Mouse (Mus musculus) kidney, embryonic 15.5 days (tissue): ENCODE measurements around the gene Zfp334. TPM values are rescaled to one million over a fixed set of nuclear protein-coding genes. Genes with fewer than 3 reads are reported as not detected.

Source experiments
- ATAC-seq: fragments of 200-750 bp; cut with Nextera tagmentation; replicated peaks from 2 replicates; pipeline ENCODE4 v1.8.0; 2017; ENCODE audit warnings: moderate TSS enrichment; ENCODE audit not compliant: low FRiP score
- H3K27ac ChIP-seq: fragments of 300-500 bp; sonication (generic); 2 replicates; pipeline ENCODE4 v1.5.1; 2015; ENCODE audit warnings: mild to moderate bottlenecking, inconsistent platforms
- H3K27me3 ChIP-seq: fragments of 300-500 bp; sonication (generic); 2 replicates; pipeline ENCODE4 v1.6.1; 2015; ENCODE audit warnings: inconsistent platforms
- H3K36me3 ChIP-seq: fragments of 300-500 bp; sonication (generic); 2 replicates; pipeline ENCODE4 v1.6.1; 2015; ENCODE audit warnings: inconsistent platforms
- H3K4me1 ChIP-seq: fragments of 300-500 bp; sonication (generic); 2 replicates; pipeline ENCODE4 v1.6.1; 2015; ENCODE audit warnings: inconsistent platforms
- H3K4me2 ChIP-seq: fragments of 300-500 bp; sonication (generic); 2 replicates; pipeline ENCODE4 v1.6.1; 2015; ENCODE audit warnings: moderate library complexity, mild to moderate bottlenecking, inconsistent platforms
- H3K4me3 ChIP-seq: fragments of 300-500 bp; sonication (generic); replicated peaks from 2 replicates; pipeline ENCODE4 v1.5.1; 2015; ENCODE audit warnings: mild to moderate bottlenecking, inconsistent platforms
- H3K9ac ChIP-seq: fragments of 300-500 bp; sonication (generic); 2 replicates; pipeline ENCODE4 v1.6.1; 2015; ENCODE audit warnings: mild to moderate bottlenecking, inconsistent platforms
- H3K9me3 ChIP-seq: fragments of 300-500 bp; sonication (generic); replicated peaks from 2 replicates; pipeline ENCODE4 v1.6.1; 2016; ENCODE audit warnings: inconsistent platforms
- WGBS: fragments of 180-500 bp; shearing (Covaris S2); methylation state at CpG from one replicate; pipeline ENCODE4 v1.1.7; 2015; ENCODE audit warnings: mixed read lengths; 5-methylcytosine and 5-hydroxymethylcytosine counted together
- polyA plus RNA-seq: library from polyadenylated mRNA; unstranded; fragments of >200 nt; fragmentation: Nextera tagmentation; extraction: Ambion mirVana; gene quantifications from 2 replicates; pipeline ENCODE4 v1.2.1, GENCODE M21; 2015

Gene Zfp334
- polyA plus RNA-seq, 1 experiment from 2014 or later, result 9.1 TPM

GRCm38 (mm10) chr2:165370348-165370747 is 17.7 kb downstream of the Zfp334 start:
- Histone ChIP-seq H3K27ac (no peak overlapping the region), H3K4me2 (no peak overlapping the region), H3K4me1 (peaks cover 22% of the 10 kb centered on the region), H3K4me3 (no peak overlapping the region), H3K27me3 (peaks cover 20% of the 10 kb centered on the region), H3K9ac (no peak overlapping the region), H3K36me3 (peaks cover 13% of the 10 kb centered on the region), H3K9me3 (no peaks in the 10 kb centered on the region)
- WGBS, result 79% methylated on average over 3 of the region's 3 CpGs
- no peak for ATAC-seq

GRCm38 (mm10) chr2:165368496-165368895 is 19.6 kb downstream of the Zfp334 start, which contains the start of gene Zfp663:
TSS of gene Zfp663 (minus strand) at chr2:165368729.
- Histone ChIP-seq H3K27me3 (peaks cover 31% of the 10 kb centered on the region), H3K4me3 (peak within 1 kb of the TSS; percentile 38), H3K4me2 (peak within 1 kb of the TSS; percentile 67), H3K36me3 (no peaks in the 10 kb centered on the region), H3K9ac (no peak within 1 kb of the TSS), H3K9me3 (no peaks in the 10 kb centered on the region), H3K27ac (peak within 1 kb of the TSS; percentile 71), H3K4me1 (peaks cover 33% of the 10 kb centered on the region)
- WGBS, result under 1% methylated on average over 27 of the region's 27 CpGs
- ATAC-seq, result no peak

- ATAC-seq, result no peak
- 1% methylated on average over 13 of the region's 13 CpGs for WGBS
These were observed 20.1 kb downstream of the Zfp334 start for GRCm38 (mm10) chr2:165367868-165368439.

GRCm38 (mm10) chr2:165367047-165367520 is 21.0 kb downstream of the Zfp334 start:
- WGBS, result 14% methylated on average over 5 of the region's 8 CpGs
- peak; percentile 59 for ATAC-seq
- peak overlapping the region; percentile 48 for H3K4me2 ChIP-seq
- H3K27ac ChIP-seq, result peak overlapping the region; percentile 72
- H3K27me3 ChIP-seq, result peaks cover 44% of the 10 kb centered on the region
- H3K36me3 ChIP-seq, result no peaks in the 10 kb centered on the region
- H3K4me1 ChIP-seq, result peaks cover 33% of the 10 kb centered on the region
- H3K9me3 ChIP-seq, result no peaks in the 10 kb centered on the region
- peak overlapping the region; percentile 17; the same call in 1 of the 2 replicates for H3K9ac ChIP-seq
- peak overlapping the region; percentile 19; the same call in 1 of the 2 replicates for H3K4me3 ChIP-seq

More at GRCm38 (mm10) chr2:165367868-165368439, 20.1 kb downstream of the Zfp334 start:
- H3K4me3 ChIP-seq, result peak overlapping the region; percentile 38
- peaks cover 33% of the 10 kb centered on the region for H3K4me1 ChIP-seq
- no peaks in the 10 kb centered on the region for H3K36me3 ChIP-seq
- H3K9me3 ChIP-seq, result no peaks in the 10 kb centered on the region
- H3K27ac ChIP-seq, result peak overlapping the region; percentile 71; the same call in 1 of the 2 replicates
- H3K9ac ChIP-seq, result no peak overlapping the region
- peak overlapping the region; percentile 67 for H3K4me2 ChIP-seq
- peaks cover 36% of the 10 kb centered on the region for H3K27me3 ChIP-seq

- Histone ChIP-seq H3K4me2 (peak overlapping the region; percentile 46), H3K27ac (no peak overlapping the region), H3K4me3 (0 out of 2 replicates have a peak overlapping the region, but pooled peaks have one; percentile 11), H3K4me1 (peaks cover 33% of the 10 kb centered on the region), H3K9ac (0 out of 2 replicates have a peak overlapping the region, but pooled peaks have one; percentile 31), H3K27me3 (peaks cover 46% of the 10 kb centered on the region), H3K9me3 (no peaks in the 10 kb centered on the region), H3K36me3 (no peaks in the 10 kb centered on the region)
- 12% methylated on average over 21 of the region's 21 CpGs for WGBS
- no peak for ATAC-seq
These were observed 23.5 kb downstream of the Zfp334 start for GRCm38 (mm10) chr2:165364334-165365091.

- 91% methylated on average over 6 of the region's 6 CpGs for WGBS
- H3K36me3 ChIP-seq, result no peaks in the 10 kb centered on the region
- H3K9me3 ChIP-seq, result no peaks in the 10 kb centered on the region
- H3K4me2 ChIP-seq, result no peak overlapping the region
- no peak overlapping the region for H3K9ac ChIP-seq
- H3K27ac ChIP-seq, result no peak overlapping the region
- no peak for ATAC-seq
- peaks cover 28% of the 10 kb centered on the region for H3K4me1 ChIP-seq
- H3K4me3 ChIP-seq, result no peak overlapping the region
- peaks cover 38% of the 10 kb centered on the region for H3K27me3 ChIP-seq
These were observed 24.8 kb downstream of the Zfp334 start for GRCm38 (mm10) chr2:165363282-165363681.

GRCm38 (mm10) chr2:165360861-165361260 is 27.2 kb downstream of the Zfp334 start:
- H3K36me3 ChIP-seq, result no peaks in the 10 kb centered on the region
- H3K4me3 ChIP-seq, result no peak overlapping the region
- H3K4me1 ChIP-seq, result peaks cover 11% of the 10 kb centered on the region
- H3K9ac ChIP-seq, result no peak overlapping the region
- peaks cover 31% of the 10 kb centered on the region; the same call in 1 of the 2 replicates for H3K27me3 ChIP-seq
- H3K9me3 ChIP-seq, result no peaks in the 10 kb centered on the region
- no peak overlapping the region for H3K4me2 ChIP-seq
- 0% methylated on average over 1 of the region's 1 CpGs for WGBS
- ATAC-seq, result 0 out of 2 replicates have a peak, but pooled peaks have one; percentile 36
- no peak overlapping the region for H3K27ac ChIP-seq

- Histone ChIP-seq H3K36me3 (no peaks in the 10 kb centered on the region), H3K27ac (no peak overlapping the region), H3K9ac (no peak overlapping the region), H3K4me1 (peaks cover 8% of the 10 kb centered on the region; the same call in 1 of the 2 replicates), H3K9me3 (0 out of 2 replicates have a peak, but pooled peaks cover 5% of the 10 kb centered on the region), H3K4me2 (no peak overlapping the region), H3K4me3 (no peak overlapping the region), H3K27me3 (no peaks in the 10 kb centered on the region)
- ATAC-seq, result no peak
- 91% methylated on average over 20 of the region's 20 CpGs for whole genome bisulfite sequencing
These were observed 36.1 kb downstream of the Zfp334 start for GRCm38 (mm10) chr2:165351828-165352513.

- Histone ChIP-seq H3K9me3 (0 out of 2 replicates have a peak, but pooled peaks cover 5% of the 10 kb centered on the region), H3K27ac (no peak overlapping the region), H3K4me3 (no peak overlapping the region), H3K36me3 (no peaks in the 10 kb centered on the region), H3K4me1 (peaks cover 8% of the 10 kb centered on the region; the same call in 1 of the 2 replicates), H3K27me3 (no peaks in the 10 kb centered on the region), H3K9ac (no peak overlapping the region), H3K4me2 (peak overlapping the region; percentile 31; the same call in 1 of the 2 replicates)
- WGBS, result 17% methylated on average over 8 of the region's 8 CpGs
- ATAC-seq, result 0 out of 2 replicates have a peak, but pooled peaks have one; percentile 73
These were observed 38.6 kb downstream of the Zfp334 start for GRCm38 (mm10) chr2:165349466-165349865.

- 91% methylated on average over 5 of the region's 5 CpGs for WGBS
- Histone ChIP-seq H3K36me3 (no peaks in the 10 kb centered on the region), H3K4me2 (no peak overlapping the region), H3K9me3 (no peaks in the 10 kb centered on the region), H3K4me3 (no peak overlapping the region), H3K4me1 (peaks cover 8% of the 10 kb centered on the region; the same call in 1 of the 2 replicates), H3K27ac (no peak overlapping the region), H3K27me3 (no peaks in the 10 kb centered on the region), H3K9ac (no peak overlapping the region)
- ATAC-seq, result no peak
These were observed 41.9 kb downstream of the Zfp334 start for GRCm38 (mm10) chr2:165346180-165346579.

GRCm38 (mm10) chr2:165337191-165337590 is 50.9 kb downstream of the Zfp334 start:
- WGBS, result 20% methylated on average over 3 of the region's 3 CpGs
- no peak for ATAC-seq
- Histone ChIP-seq H3K9ac (no peak overlapping the region), H3K4me2 (no peak overlapping the region), H3K4me1 (peaks cover 10% of the 10 kb centered on the region), H3K9me3 (no peaks in the 10 kb centered on the region), H3K4me3 (no peak overlapping the region), H3K27ac (no peak overlapping the region), H3K36me3 (no peaks in the 10 kb centered on the region), H3K27me3 (no peaks in the 10 kb centered on the region)
